Mouse (Mus musculus) left cerebral cortex, postnatal 10 days (tissue): ENCODE data around the gene Dsp. TPM values are rescaled to one million over a fixed set of nuclear protein-coding genes. Genes with fewer than 3 reads are reported as not detected.

ENCODE experiments used
- total RNA-seq, 2 experiments: library from RNA; stranded (reverse); gene quantifications; 2 replicates each; pipeline ENCODE4 v1.2.3; 2021

Gene Dsp
- total RNA-seq, 2 experiments from 2014 or later, result 0.26 to 0.41 TPM

Other genes starting within 250 kb of the Dsp start
- 10 to 100 TPM; 85.1 to 87.1 TPM for gene Ssr1, start 157.1 kb upstream of the Dsp start, total RNA-seq
- gene Riok1, start 114.3 kb upstream of the Dsp start, total RNA-seq, result 10 to 100 TPM; 23.3 to 24.5 TPM
- gene Cage1, start 114.2 kb upstream of the Dsp start, total RNA-seq, result 1 to 10 TPM; 2.7 to 2.9 TPM
- 10 to 100 TPM; 15.2 to 16.4 TPM for gene Snrnp48, start 53.6 kb downstream of the Dsp start, total RNA-seq
- gene Bmp6, start 193.8 kb downstream of the Dsp start, total RNA-seq, result 1 to 10 TPM; 7.3 to 9.2 TPM